Mouse (Mus musculus): Measurements from ENCODE around the gene Umad1. TPM values are rescaled to one million over a fixed set of nuclear protein-coding genes. Genes with fewer than 3 reads are reported as not detected.

Umad1 gene
- polyA plus RNA-seq (2016; fragmentation: Nextera tagmentation; extraction: Ambion mirVana) = 15.4 and 19.2 TPM in 2 replicates

DNA sequence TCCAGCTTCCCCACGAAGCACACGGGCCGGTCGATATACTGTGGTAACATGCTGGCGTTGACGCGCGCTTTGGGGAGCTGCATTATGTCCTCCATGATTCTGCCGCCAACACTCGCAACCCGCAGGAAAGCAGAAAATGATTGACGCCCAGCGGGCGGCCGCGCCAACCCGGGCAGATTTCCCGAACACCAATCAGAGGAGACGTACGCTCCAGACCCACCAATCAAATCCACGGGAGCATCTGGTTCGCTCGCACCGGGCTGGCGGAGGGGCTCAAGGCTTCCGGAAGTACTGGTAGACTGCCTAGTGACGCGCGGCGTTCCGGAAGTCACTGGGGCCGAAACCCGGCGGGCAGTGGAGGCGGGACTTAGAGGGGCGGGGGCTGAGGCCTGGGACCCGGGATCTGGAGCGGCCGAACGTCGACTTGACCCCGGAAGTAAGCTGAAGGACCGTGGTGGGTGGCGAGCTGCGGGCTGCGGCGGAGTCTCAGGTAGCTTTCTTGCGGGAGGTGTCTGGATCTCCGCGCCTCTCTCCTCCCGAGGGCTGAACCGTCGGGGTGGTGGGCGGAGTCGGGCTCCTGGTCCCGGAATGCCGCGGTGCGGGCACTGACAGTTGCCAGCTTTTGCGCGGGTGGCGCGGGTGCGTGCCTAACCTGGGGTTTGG is at the start of gene Umad1, which contains the start of the genes Rpa3 and Gm45062:
Umad1 (plus strand) TSS at position 285 of the 663 bp plus-strand sequence.
Rpa3 (minus strand) TSS at position 170 of the 663 bp plus-strand sequence.
Gm45062 (plus strand) TSS at position 447 of the 663 bp plus-strand sequence.
- peak; percentile 98 for DNase-seq (ENCODE audit: low spot score)
- under 1% methylated on average over 64 of the region's 64 CpGs for WGBS
- H3K36me3 ChIP-seq (replicated peaks) = peaks cover 25% of the 10 kb centered on the region
- peak within 1 kb of the TSS; percentile 88 for H3K27ac ChIP-seq (replicated peaks)
- H3K4me1 ChIP-seq = peaks cover 16% of the 10 kb centered on the region
- no peaks in the 10 kb centered on the region for H3K9me3 ChIP-seq
- H3K4me3 ChIP-seq = peak within 1 kb of the TSS; percentile 82
- H3K27me3 ChIP-seq (replicated peaks; ENCODE audit: low read depth, poor library complexity, severe bottlenecking) = no peaks in the 10 kb centered on the region

DNA sequence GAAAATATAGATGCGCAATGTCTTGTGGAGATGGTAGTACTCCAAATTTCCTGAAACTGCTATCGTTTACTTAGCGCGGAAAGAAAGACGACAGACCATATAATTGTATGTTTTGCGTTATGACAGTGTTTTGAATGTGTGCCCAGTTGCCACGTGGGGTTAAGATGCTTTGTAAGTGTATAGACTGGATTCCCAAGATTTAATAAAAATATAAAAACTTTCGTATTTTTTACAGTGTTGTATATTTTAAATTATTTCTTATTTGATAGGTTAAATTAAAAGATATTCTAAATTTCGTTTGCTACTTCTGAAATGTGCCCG is 49.3 kb upstream of the Umad1 start:
- peak overlapping the region; percentile 97 for H3K27ac ChIP-seq (replicated peaks)
- peaks cover 22% of the 10 kb centered on the region for H3K36me3 ChIP-seq (replicated peaks)
- H3K27me3 ChIP-seq (replicated peaks; ENCODE audit: low read depth, poor library complexity, severe bottlenecking) = no peaks in the 10 kb centered on the region
- no peaks in the 10 kb centered on the region for H3K9me3 ChIP-seq
- DNase-seq (ENCODE audit: low spot score) = no peak
- WGBS = 14% methylated on average over 10 of the region's 10 CpGs
- peaks cover 9% of the 10 kb centered on the region for H3K4me1 ChIP-seq
- H3K4me3 ChIP-seq = peak overlapping the region; percentile 78

DNA sequence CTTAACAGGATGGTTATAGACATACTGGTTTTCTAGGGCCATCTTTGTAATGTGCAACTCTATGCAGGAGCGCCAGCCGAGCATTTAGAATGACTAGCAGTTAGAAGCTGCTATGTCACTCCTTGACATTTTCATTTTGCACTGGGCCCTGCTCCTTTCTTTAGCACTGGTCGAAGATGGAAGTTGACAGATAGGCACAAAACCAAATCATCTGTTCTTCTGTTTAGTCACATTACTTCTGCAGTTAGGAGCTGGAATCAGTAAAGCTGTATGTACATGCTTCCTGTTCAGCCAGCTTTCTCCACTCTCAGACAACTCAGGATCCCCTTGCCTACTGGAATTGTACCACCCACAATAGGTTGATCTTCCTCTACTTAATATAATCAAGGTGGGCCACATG is 48.4 kb upstream of the Umad1 start:
- 91% methylated on average over 3 of the region's 3 CpGs for whole genome bisulfite sequencing
- DNase-seq (ENCODE audit: low spot score) = no peak
- peak overlapping the region; percentile 78 for H3K4me3 ChIP-seq

GRCm38 (mm10) chr6:8227035-8227434 is 32.1 kb upstream of the Umad1 start:
- H3K9me3 ChIP-seq = no peaks in the 10 kb centered on the region
- WGBS = 89% methylated on average over 3 of the region's 3 CpGs
- no peaks in the 10 kb centered on the region for H3K27me3 ChIP-seq (replicated peaks; ENCODE audit: low read depth, poor library complexity, severe bottlenecking)
- H3K27ac ChIP-seq (replicated peaks) = no peak overlapping the region
- peaks cover 52% of the 10 kb centered on the region for H3K36me3 ChIP-seq (replicated peaks)
- H3K4me1 ChIP-seq = no peaks in the 10 kb centered on the region
- DNase-seq (ENCODE audit: low spot score) = no peak
- H3K4me3 ChIP-seq = no peak overlapping the region

More for the DNA sequence above, 48.4 kb upstream of the Umad1 start:
- Histone ChIP-seq H3K27ac (replicated peaks) (no peak overlapping the region), H3K9me3 (no peaks in the 10 kb centered on the region), H3K36me3 (replicated peaks) (peaks cover 30% of the 10 kb centered on the region), H3K27me3 (replicated peaks; ENCODE audit: low read depth, poor library complexity, severe bottlenecking) (no peaks in the 10 kb centered on the region), H3K4me1 (peaks cover 9% of the 10 kb centered on the region)

- Histone ChIP-seq H3K4me3 (no peak overlapping the region), H3K27ac (replicated peaks) (no peak overlapping the region), H3K36me3 (replicated peaks) (peaks cover 63% of the 10 kb centered on the region), H3K9me3 (no peaks in the 10 kb centered on the region), H3K27me3 (replicated peaks; ENCODE audit: low read depth, poor library complexity, severe bottlenecking) (no peaks in the 10 kb centered on the region), H3K4me1 (no peaks in the 10 kb centered on the region)
- DNase-seq (ENCODE audit: low spot score) = no peak
- 89% methylated on average over 3 of the region's 3 CpGs for WGBS
Measured at GRCm38 (mm10) chr6:8228596-8228995, 30.5 kb upstream of the Umad1 start.

DNA sequence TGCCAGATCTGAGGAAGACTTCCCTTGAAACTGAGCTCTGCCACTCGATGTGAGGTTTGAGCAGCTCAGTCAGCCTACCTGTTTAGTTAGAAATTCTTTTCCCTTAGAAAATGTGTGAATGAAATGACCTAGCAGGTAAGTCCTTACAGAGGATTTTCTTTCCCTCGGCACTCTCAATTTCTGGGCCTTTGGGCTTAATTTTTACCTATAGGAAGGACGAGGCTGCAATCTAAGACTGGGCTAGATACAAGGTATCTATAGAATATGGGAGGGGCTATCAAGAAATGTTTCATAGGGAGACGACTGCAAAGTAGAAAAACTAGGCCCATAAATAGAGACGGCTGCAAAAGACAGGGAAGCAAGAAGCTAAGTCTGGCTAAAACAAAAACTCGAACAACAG is 772 bp upstream of the Umad1 start:
- peak overlapping the region; percentile 82 for H3K4me3 ChIP-seq
- no peaks in the 10 kb centered on the region for H3K27me3 ChIP-seq (replicated peaks; ENCODE audit: low read depth, poor library complexity, severe bottlenecking)
- WGBS = 11% methylated on average over 6 of the region's 6 CpGs
- peaks cover 16% of the 10 kb centered on the region for H3K4me1 ChIP-seq
- no peak for DNase-seq (ENCODE audit: low spot score)
- H3K36me3 ChIP-seq (replicated peaks) = peaks cover 33% of the 10 kb centered on the region
- H3K27ac ChIP-seq (replicated peaks) = peak overlapping the region; percentile 88
- no peaks in the 10 kb centered on the region for H3K9me3 ChIP-seq

GRCm38 (mm10) chr6:8259667-8260044 is 568 bp downstream of the Umad1 start:
- Histone ChIP-seq H3K36me3 (replicated peaks) (peaks cover 20% of the 10 kb centered on the region), H3K9me3 (no peaks in the 10 kb centered on the region), H3K27me3 (replicated peaks; ENCODE audit: low read depth, poor library complexity, severe bottlenecking) (no peaks in the 10 kb centered on the region), H3K4me3 (peak overlapping the region; percentile 82), H3K4me1 (peaks cover 16% of the 10 kb centered on the region), H3K27ac (replicated peaks) (peak overlapping the region; percentile 85)
- WGBS = under 1% methylated on average over 8 of the region's 8 CpGs
- DNase-seq (ENCODE audit: low spot score) = no peak

DNA sequence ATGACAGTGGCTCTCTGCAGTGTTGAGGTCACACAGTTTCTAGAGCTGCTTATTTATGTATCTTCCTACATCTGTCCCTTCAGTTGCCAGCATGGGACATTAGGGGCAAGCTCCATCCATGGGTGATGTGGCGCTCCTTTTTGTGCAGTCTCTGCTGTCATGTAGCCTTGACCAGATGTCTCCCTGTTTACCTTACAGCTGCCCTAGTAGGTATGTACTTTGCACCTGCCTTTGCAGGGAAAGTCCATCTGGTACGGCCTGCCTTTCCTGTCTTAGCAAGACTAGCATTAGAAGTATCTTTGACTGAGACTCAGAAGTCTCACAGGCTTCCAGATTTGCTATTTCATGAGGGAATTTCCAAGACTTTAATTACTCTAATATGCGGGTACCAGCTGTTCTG is 12.0 kb downstream of the Umad1 start:
- DNase-seq (ENCODE audit: low spot score) = no peak
- Histone ChIP-seq H3K4me1 (no peaks in the 10 kb centered on the region), H3K27ac (replicated peaks) (no peak overlapping the region), H3K4me3 (no peak overlapping the region), H3K9me3 (no peaks in the 10 kb centered on the region), H3K27me3 (replicated peaks; ENCODE audit: low read depth, poor library complexity, severe bottlenecking) (no peaks in the 10 kb centered on the region), H3K36me3 (replicated peaks) (peaks cover 4% of the 10 kb centered on the region; the same call in 1 of the 2 replicates)
- 91% methylated on average over 3 of the region's 3 CpGs for WGBS

GRCm38 (mm10) chr6:8274387-8275054 is 15.4 kb downstream of the Umad1 start:
- WGBS = 37% methylated on average over 6 of the region's 6 CpGs
- no peak overlapping the region for H3K27ac ChIP-seq (replicated peaks)
- DNase-seq (ENCODE audit: low spot score) = peak; percentile 59
- H3K4me1 ChIP-seq = no peaks in the 10 kb centered on the region
- H3K9me3 ChIP-seq = no peaks in the 10 kb centered on the region
- H3K27me3 ChIP-seq (replicated peaks; ENCODE audit: low read depth, poor library complexity, severe bottlenecking) = no peaks in the 10 kb centered on the region
- peaks cover 4% of the 10 kb centered on the region; the same call in 1 of the 2 replicates for H3K36me3 ChIP-seq (replicated peaks)
- no peak overlapping the region for H3K4me3 ChIP-seq

- Histone ChIP-seq H3K27me3 (replicated peaks; ENCODE audit: low read depth, poor library complexity, severe bottlenecking) (no peaks in the 10 kb centered on the region), H3K4me3 (no peak overlapping the region), H3K4me1 (no peaks in the 10 kb centered on the region), H3K27ac (replicated peaks) (no peak overlapping the region), H3K36me3 (replicated peaks) (peaks cover 4% of the 10 kb centered on the region; the same call in 1 of the 2 replicates), H3K9me3 (no peaks in the 10 kb centered on the region)
- peak; percentile 14 for DNase-seq (ENCODE audit: low spot score)
- 9% methylated on average over 1 of the region's 1 CpGs for WGBS
Measured at GRCm38 (mm10) chr6:8275098-8275497, 16.0 kb downstream of the Umad1 start.

DNA sequence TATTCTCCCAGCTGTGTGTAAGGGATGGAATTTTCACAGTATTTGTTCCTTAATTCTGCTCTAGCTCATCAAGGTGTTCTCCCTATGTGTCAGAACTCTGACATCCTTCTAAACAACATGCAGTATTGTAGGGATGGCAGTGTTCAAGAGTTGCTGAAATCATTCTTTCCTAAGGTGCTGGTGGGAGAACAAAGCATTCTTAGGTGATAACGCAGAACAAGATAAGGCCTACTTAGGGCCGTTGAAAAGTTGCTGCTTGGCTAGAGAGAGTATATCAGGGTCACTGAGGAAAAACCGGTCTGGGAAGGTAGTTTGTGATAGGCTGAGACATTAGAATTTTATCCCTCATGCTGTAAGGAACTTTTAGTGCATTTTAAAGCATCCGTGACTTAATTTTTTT is 17.3 kb downstream of the Umad1 start:
- 80% methylated on average over 4 of the region's 4 CpGs for WGBS
- H3K27me3 ChIP-seq (replicated peaks; ENCODE audit: low read depth, poor library complexity, severe bottlenecking) = no peaks in the 10 kb centered on the region
- no peak overlapping the region for H3K27ac ChIP-seq (replicated peaks)
- no peaks in the 10 kb centered on the region for H3K9me3 ChIP-seq
- no peak overlapping the region for H3K4me3 ChIP-seq
- no peaks in the 10 kb centered on the region; the same call in 1 of the 2 replicates for H3K36me3 ChIP-seq (replicated peaks)
- no peak for DNase-seq (ENCODE audit: low spot score)
- no peaks in the 10 kb centered on the region for H3K4me1 ChIP-seq

DNA sequence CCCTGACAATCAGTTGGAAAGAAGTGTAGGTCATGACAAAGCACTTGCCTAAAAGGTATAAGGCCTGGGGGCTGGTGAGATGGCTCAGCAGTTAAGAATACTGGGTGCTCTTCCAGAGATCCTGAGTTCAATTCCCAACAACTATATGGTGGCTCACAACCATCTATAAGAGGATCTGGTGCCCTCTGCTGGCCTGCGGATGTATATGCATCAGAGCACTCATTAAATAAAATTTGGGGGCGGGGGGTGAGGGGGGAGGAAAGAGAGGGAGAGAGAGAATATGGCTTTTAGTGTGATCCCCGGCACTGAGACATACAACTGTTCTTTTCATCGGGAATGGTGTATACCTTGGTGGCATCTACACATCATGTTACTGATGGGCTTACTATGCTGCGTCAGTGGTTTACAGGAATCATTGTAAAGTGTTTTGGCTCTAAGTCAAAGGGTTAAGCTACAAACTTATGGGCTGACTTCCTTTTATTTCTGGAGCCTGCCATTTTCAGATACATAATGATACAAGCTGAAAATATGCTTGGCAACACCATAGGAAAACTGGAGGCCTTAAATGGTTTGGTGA is 19.4 kb downstream of the Umad1 start:
- no peak overlapping the region for H3K27ac ChIP-seq (replicated peaks)
- H3K27me3 ChIP-seq (replicated peaks; ENCODE audit: low read depth, poor library complexity, severe bottlenecking) = no peaks in the 10 kb centered on the region
- no peaks in the 10 kb centered on the region for H3K9me3 ChIP-seq
- no peaks in the 10 kb centered on the region for H3K36me3 ChIP-seq (replicated peaks)
- H3K4me1 ChIP-seq = no peaks in the 10 kb centered on the region
- peak; percentile 13 for DNase-seq (ENCODE audit: low spot score)
- WGBS = 75% methylated on average over 5 of the region's 5 CpGs
- H3K4me3 ChIP-seq = no peak overlapping the region

DNA sequence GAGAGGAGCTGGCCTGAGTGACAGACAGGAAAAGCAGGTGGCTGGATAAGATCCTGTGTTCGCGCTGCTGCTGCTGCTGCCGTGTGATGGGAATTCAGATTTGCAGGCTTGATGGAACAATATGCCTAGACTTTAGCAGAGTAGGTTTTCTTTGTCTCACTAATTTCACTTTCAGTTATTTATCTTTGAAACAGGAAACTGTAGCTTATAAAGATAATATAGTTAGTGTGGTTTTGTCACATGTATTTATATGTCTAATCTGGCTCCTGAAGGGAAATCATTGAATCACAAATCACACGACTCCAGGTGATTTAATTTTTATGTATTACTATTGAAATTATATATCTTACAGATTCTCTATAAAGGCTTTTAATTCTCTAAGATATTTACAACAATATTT is 24.2 kb downstream of the Umad1 start:
- Histone ChIP-seq H3K36me3 (replicated peaks) (no peaks in the 10 kb centered on the region), H3K4me1 (no peaks in the 10 kb centered on the region), H3K9me3 (no peaks in the 10 kb centered on the region), H3K27ac (replicated peaks) (no peak overlapping the region), H3K4me3 (no peak overlapping the region), H3K27me3 (replicated peaks; ENCODE audit: low read depth, poor library complexity, severe bottlenecking) (no peaks in the 10 kb centered on the region)
- DNase-seq (ENCODE audit: low spot score) = no peak
- WGBS = 90% methylated on average over 4 of the region's 4 CpGs

Data from embryonic facial prominence, embryonic 10.5 days (tissue).